16 mouse cellular contexts compared by ENCODE assay signal in the genomic region with DNA sequence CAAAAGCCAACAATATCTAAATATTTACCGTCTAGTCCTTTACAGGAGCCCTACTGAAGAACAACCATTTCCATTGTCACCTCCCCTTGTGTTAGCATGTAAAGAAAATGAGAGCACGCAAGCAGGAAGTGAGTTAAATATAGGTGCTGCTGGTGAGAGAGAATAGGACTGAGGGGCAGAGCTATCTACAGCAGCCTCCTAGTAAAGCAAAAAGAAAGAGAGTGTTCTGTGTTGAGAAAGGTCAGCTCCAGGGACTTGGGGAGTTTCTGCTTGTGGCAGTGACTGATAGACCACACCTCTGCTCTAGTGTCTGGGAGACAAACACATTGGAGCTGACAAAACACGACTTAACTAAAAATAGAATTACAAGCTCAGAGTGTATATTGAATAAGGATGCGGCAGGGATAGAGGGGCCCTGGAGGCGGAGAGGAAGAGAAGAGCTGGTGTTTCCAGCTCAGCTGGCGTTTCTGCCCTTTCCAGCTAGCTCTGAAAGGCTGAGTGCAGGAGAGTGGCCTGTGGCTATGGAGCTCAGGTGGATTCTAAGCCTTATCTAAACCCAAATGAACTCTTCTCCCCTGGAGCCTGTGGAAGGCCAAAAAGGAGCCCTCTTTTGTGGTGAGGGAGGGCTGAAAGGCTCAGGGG.
A peak's percentile ranks its signal among the peaks of the same experiment; 100 is the strongest.
DNase-seq lines count a peak whose midpoint lies in the region; ATAC-seq and TF ChIP-seq lines count a peak whose summit lies in the region.
"Had no signal": no experiment of that assay in that cellular context is flagged by ENCODE, and none has a peak within 500 bp of the region (broad histone marks: within the 10 kb centered on the region; RNA-seq: fewer than 3 reads in every experiment).

No protein-coding gene starts in this region.

- H3K27me3 ChIP-seq in hindbrain, postnatal 0 days (ENCODE audit: insufficient read depth, low read length): no peaks in the 10 kb centered on the region
- H3K27me3 ChIP-seq: limb, embryonic 13.5 days; lung, embryonic 15.5 days; megakaryocyte, embryonic 14.5 days had no signal

- H3K4me1 ChIP-seq in hindbrain, postnatal 0 days (ENCODE audit: insufficient read depth, low read length): no peaks in the 10 kb centered on the region
- H3K4me1 ChIP-seq in olfactory bulb, adult 2 months (ENCODE audit: control insufficient read depth, insufficient read depth, low read length): peaks cover 5% of the 10 kb centered on the region
- H3K4me1 ChIP-seq: limb, embryonic 13.5 days; lung, embryonic 15.5 days; megakaryocyte, embryonic 14.5 days had no signal

- no peak for TF ChIP-seq POLR2A in olfactory bulb, adult 2 months (IDR thresholded peaks at IDR 0.05; ENCODE audit: insufficient read depth, low read depth, low read length)

- no peak overlapping the region for H3K4me3 ChIP-seq in left cerebral cortex, adult 2 months
- H3K4me3 ChIP-seq in hindbrain, postnatal 0 days (ENCODE audit: low read length): no peak overlapping the region
- H3K4me3 ChIP-seq in olfactory bulb, adult 2 months (ENCODE audit: insufficient read depth, low read depth, low read length): no peak overlapping the region
- H3K4me3 ChIP-seq: limb, embryonic 13.5 days; lung, embryonic 15.5 days; megakaryocyte, embryonic 14.5 days had no signal

- intact Hi-C loops in left cerebral cortex, adult 2 months (cut with DNase I): no loop called here
- intact Hi-C loops in left cerebral cortex, postnatal 4 days (cut with DNase I): no loop called here

- ATAC-seq in hindbrain, postnatal 0 days: 0 out of 2 replicates have a peak, but pooled peaks have one; percentile 15

- H3K9me3 ChIP-seq in hindbrain, postnatal 0 days (ENCODE audit: low read length): no peaks in the 10 kb centered on the region
- H3K9me3 ChIP-seq: limb, embryonic 13.5 days; lung, embryonic 15.5 days; megakaryocyte, embryonic 14.5 days had no signal

- no peaks in the 10 kb centered on the region for H3K36me3 ChIP-seq in hindbrain, postnatal 0 days (ENCODE audit: insufficient read depth, low read length)
- H3K36me3 ChIP-seq: limb, embryonic 13.5 days; lung, embryonic 15.5 days had no signal

- 59% methylated on average over 6 of the region's 6 CpGs for WGBS in hindbrain, postnatal 0 days
- WGBS in olfactory bulb, adult 2 months: 25% methylated on average over 6 of the region's 6 CpGs

- peak; percentile 3 to 22 for DNase-seq in adrenal gland, adult (ENCODE audit: inconsistent age in 2 of 2, low spot score in 1 of 2)
- no peak for DNase-seq in adrenal gland, postnatal 14 days
- peak; percentile 12 to 25 for DNase-seq in left cerebral cortex, adult 2 months (ENCODE audit: extremely low spot score in 1 of 2, low spot score in 2 of 2)
- DNase-seq in left cerebral cortex, postnatal 4 days: no peak
- no peak for DNase-seq in hindbrain, postnatal 0 days (ENCODE audit: low spot score)
- DNase-seq in gastrocnemius, postnatal 25 days: no peak
- DNase-seq in urinary bladder, adult 18-20 months (ENCODE audit: low spot score in 2 of 2): no peak
- DNase-seq: adrenal gland, postnatal 25 days; cerebellum, adult 2 months; gastrocnemius, postnatal 36 days; kidney, postnatal 36 days; thymus, adult 2 months had no signal

- no peak overlapping the region for H3K4me2 ChIP-seq in hindbrain, postnatal 0 days (ENCODE audit: low read depth, low read length)
- H3K4me2 ChIP-seq: limb, embryonic 13.5 days; lung, embryonic 15.5 days had no signal

- no peak for TF ChIP-seq CTCF in left cerebral cortex, adult 2 months (IDR thresholded peaks at IDR 0.05)
- TF ChIP-seq CTCF in hindbrain, postnatal 0 days (IDR thresholded peaks at IDR 0.05; ENCODE audit: low read depth): no peak
- no peak for TF ChIP-seq CTCF in olfactory bulb, adult 2 months (IDR thresholded peaks at IDR 0.05; ENCODE audit: insufficient read depth, low read depth, low read length)

- peak overlapping the region; percentile 77 for H3K27ac ChIP-seq in left cerebral cortex, adult 2 months
- H3K27ac ChIP-seq in hindbrain, postnatal 0 days: no peak overlapping the region
- peak overlapping the region; percentile 66 for H3K27ac ChIP-seq in olfactory bulb, adult 2 months (ENCODE audit: insufficient read depth, low read depth, low read length)
- H3K27ac ChIP-seq: limb, embryonic 13.5 days; lung, embryonic 15.5 days had no signal

- H3K9ac ChIP-seq in hindbrain, postnatal 0 days (replicated peaks; ENCODE audit: low read length): no peak overlapping the region
- H3K9ac ChIP-seq: limb, embryonic 13.5 days; lung, embryonic 15.5 days had no signal

Comparison
In these comparisons a context has a peak if more than half of its experiments do, and no peak if none do; other contexts are left out.
1. DNase-seq: peak in adrenal gland, adult (2 of 2) and left cerebral cortex, adult 2 months (2 of 2); none in adrenal gland, postnatal 14 days (single experiment), left cerebral cortex, postnatal 4 days (single experiment), hindbrain, postnatal 0 days (single experiment), gastrocnemius, postnatal 25 days (single experiment) and urinary bladder, adult 18-20 months (0 of 2).